Mouse (Mus musculus) midbrain, embryonic 13.5 days (tissue): ENCODE measurements around the gene Vps11. TPM values are rescaled to one million over a fixed set of nuclear protein-coding genes. Genes with fewer than 3 reads are reported as not detected.
"Not testable (repeated sequence)": the region's sequence is repeated elsewhere in the genome, so short reads cannot be mapped to it uniquely, and the experiment has no call there.

Experiments
- ATAC-seq: fragments of 200-750 bp; cut with Nextera tagmentation; 2 replicates; pipeline ENCODE4 v1.8.0; 2017; ENCODE audit warnings: mild to moderate bottlenecking, moderate TSS enrichment, moderate library complexity
- H3K27ac ChIP-seq: fragments of 300-500 bp; sonication (generic); 2 replicates; pipeline ENCODE4 v1.5.1; 2015; ENCODE audit warnings: inconsistent platforms, mild to moderate bottlenecking, moderate library complexity
- H3K27me3 ChIP-seq: fragments of 300-500 bp; sonication (generic); 2 replicates; pipeline ENCODE4 v1.6.1; 2015; ENCODE audit warnings: mild to moderate bottlenecking, inconsistent platforms
- H3K36me3 ChIP-seq: fragments of 300-500 bp; sonication (generic); 2 replicates; pipeline ENCODE4 v1.6.1; 2015; ENCODE audit warnings: mild to moderate bottlenecking, inconsistent platforms
- H3K4me1 ChIP-seq: fragments of 300-500 bp; sonication (generic); replicated peaks from 2 replicates; pipeline ENCODE4 v1.6.1; 2015; ENCODE audit warnings: inconsistent platforms
- H3K4me2 ChIP-seq: fragments of 300-500 bp; sonication (generic); replicated peaks from 2 replicates; pipeline ENCODE4 v1.6.1; 2015; ENCODE audit warnings: moderate library complexity, mild to moderate bottlenecking, inconsistent platforms
- H3K4me3 ChIP-seq: fragments of 300-500 bp; sonication (generic); replicated peaks from 2 replicates; pipeline ENCODE4 v1.5.1; 2015; ENCODE audit warnings: mild to moderate bottlenecking, inconsistent platforms
- H3K9ac ChIP-seq: fragments of 300-500 bp; sonication (generic); replicated peaks from 2 replicates; pipeline ENCODE4 v1.6.1; 2015; ENCODE audit warnings: mild to moderate bottlenecking, inconsistent platforms
- H3K9me3 ChIP-seq: fragments of 300-500 bp; sonication (generic); 2 replicates; pipeline ENCODE4 v1.6.1; 2016; ENCODE audit warnings: mild to moderate bottlenecking, inconsistent platforms
- WGBS: fragments of 180-500 bp; shearing (Covaris S2); methylation state at CpG from one replicate; pipeline ENCODE4 v1.1.7; 2015; 5-methylcytosine and 5-hydroxymethylcytosine counted together
- polyA plus RNA-seq: library from polyadenylated mRNA; unstranded; fragments of >200 nt; fragmentation: Nextera tagmentation; extraction: Ambion mirVana; gene quantifications from 2 replicates; pipeline ENCODE4 v1.2.1, GENCODE M21; 2015

Vps11 gene
- polyA plus RNA-seq, 1 experiment from 2014 or later = 41.2 TPM

DNA sequence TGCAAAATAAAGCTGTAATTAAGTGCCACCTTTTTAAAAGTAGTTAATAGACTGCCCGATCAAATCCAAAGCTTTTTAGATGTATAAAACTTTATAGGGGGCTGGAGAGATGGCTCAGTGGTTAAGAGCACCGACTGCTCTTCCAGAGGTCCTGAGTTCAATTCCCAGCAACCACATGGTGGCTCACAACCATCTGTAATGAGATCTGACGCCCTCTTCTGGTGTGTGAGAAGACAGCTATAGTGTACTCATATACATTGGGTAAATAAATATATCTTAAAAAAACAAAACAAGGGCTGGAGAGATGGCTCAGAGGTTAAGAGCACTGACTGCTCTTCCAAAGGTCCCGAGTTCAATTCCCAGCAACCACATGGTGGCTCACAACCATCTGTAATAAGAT lies 461 bp upstream of the Vps11 start:
- H3K36me3 ChIP-seq = peaks cover 25% of the 10 kb centered on the region
- peak; percentile 59 for ATAC-seq
- peak overlapping the region; percentile 72; the same call in 1 of the 2 replicates for H3K27ac ChIP-seq
- H3K4me1 ChIP-seq = peaks cover 13% of the 10 kb centered on the region
- not testable (repeated sequence) for H3K27me3 ChIP-seq, H3K9me3 ChIP-seq
- peak overlapping the region; percentile 82 for H3K4me2 ChIP-seq
- 42% methylated on average over 4 of the region's 4 CpGs for WGBS
- H3K4me3 ChIP-seq = peak overlapping the region; percentile 96
- H3K9ac ChIP-seq = 0 out of 2 replicates have a peak overlapping the region, but pooled peaks have one; percentile 93

- Histone ChIP-seq H3K4me2 (no peak overlapping the region), H3K27ac (no peak overlapping the region), H3K36me3 (peaks cover 72% of the 10 kb centered on the region), H3K27me3 (no peaks in the 10 kb centered on the region), H3K4me3 (no peak overlapping the region), H3K4me1 (peaks cover 14% of the 10 kb centered on the region), H3K9ac (no peak overlapping the region), H3K9me3 (no peaks in the 10 kb centered on the region)
- ATAC-seq = no peak
- WGBS = 81% methylated on average over 4 of the region's 4 CpGs
Measured at GRCm38 (mm10) chr9:44357207-44357606, 4.3 kb downstream of the Vps11 start.

DNA sequence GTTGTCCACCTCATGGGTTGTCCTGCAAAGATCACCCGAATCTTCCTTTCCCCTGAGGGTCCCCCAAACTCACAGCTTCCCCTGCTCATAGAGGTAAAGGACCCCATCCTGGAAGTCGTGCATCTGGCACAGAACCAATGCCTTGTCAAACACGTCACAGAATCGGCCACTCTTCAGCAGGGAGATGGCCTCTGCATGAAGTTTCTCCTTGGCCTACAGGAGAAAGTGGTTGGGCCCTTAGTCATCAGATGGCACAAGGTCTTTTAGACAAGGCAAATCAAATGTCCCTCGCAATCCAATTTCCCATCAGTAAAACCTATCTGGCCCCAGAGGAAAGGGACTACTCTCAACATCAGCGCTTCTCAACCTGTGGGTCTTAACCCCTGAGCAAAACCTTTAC lies 8.3 kb downstream of the Vps11 start:
- Histone ChIP-seq H3K4me2 (no peak overlapping the region), H3K27ac (no peak overlapping the region), H3K9ac (no peak overlapping the region), H3K4me3 (no peak overlapping the region), H3K9me3 (no peaks in the 10 kb centered on the region), H3K27me3 (no peaks in the 10 kb centered on the region), H3K36me3 (peaks cover 96% of the 10 kb centered on the region), H3K4me1 (0 out of 2 replicates have a peak, but pooled peaks cover 3% of the 10 kb centered on the region)
- 97% methylated on average over 6 of the region's 6 CpGs for WGBS
- ATAC-seq = no peak

- Histone ChIP-seq H3K9ac (no peak overlapping the region), H3K27ac (no peak overlapping the region), H3K4me3 (no peak overlapping the region), H3K9me3 (no peaks in the 10 kb centered on the region), H3K36me3 (peaks cover 98% of the 10 kb centered on the region), H3K4me1 (0 out of 2 replicates have a peak, but pooled peaks cover 3% of the 10 kb centered on the region), H3K27me3 (no peaks in the 10 kb centered on the region), H3K4me2 (no peak overlapping the region)
- WGBS = 92% methylated on average over 10 of the region's 10 CpGs
- ATAC-seq = no peak
Measured at GRCm38 (mm10) chr9:44352337-44352736, 9.1 kb downstream of the Vps11 start.

- H3K27ac ChIP-seq = no peak overlapping the region
- H3K9me3 ChIP-seq = no peaks in the 10 kb centered on the region
- no peak for ATAC-seq
- H3K27me3 ChIP-seq = no peaks in the 10 kb centered on the region
- H3K4me2 ChIP-seq = no peak overlapping the region
- H3K4me1 ChIP-seq = no peaks in the 10 kb centered on the region
- peaks cover 97% of the 10 kb centered on the region for H3K36me3 ChIP-seq
- no peak overlapping the region for H3K9ac ChIP-seq
- H3K4me3 ChIP-seq = no peak overlapping the region
- WGBS = 98% methylated on average over 4 of the region's 4 CpGs
Measured at GRCm38 (mm10) chr9:44351396-44351795, 10.1 kb downstream of the Vps11 start.

DNA sequence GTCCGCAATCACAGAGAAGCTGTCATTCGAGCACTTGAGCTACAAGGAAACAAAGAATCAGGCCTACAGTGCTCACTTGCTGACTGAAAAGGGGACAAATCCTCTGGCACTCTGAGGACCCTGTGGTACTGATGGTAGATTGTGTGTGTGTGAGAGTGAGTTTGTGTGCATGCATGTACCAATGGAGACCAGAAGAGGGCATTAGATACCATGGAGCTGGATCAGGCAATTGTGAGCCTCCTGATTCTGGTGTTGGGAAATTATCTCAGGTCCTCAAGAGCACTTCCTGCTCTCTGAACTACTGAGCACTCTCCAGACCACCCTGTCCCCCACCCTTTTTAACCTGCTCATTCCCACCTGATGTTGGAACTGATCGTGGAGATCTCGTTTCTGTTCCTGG lies 12.9 kb downstream of the Vps11 start:
- H3K4me3 ChIP-seq = no peak overlapping the region
- 98% methylated on average over 4 of the region's 4 CpGs for WGBS
- H3K9ac ChIP-seq = no peak overlapping the region
- H3K36me3 ChIP-seq = peaks cover 73% of the 10 kb centered on the region
- H3K27me3 ChIP-seq = no peaks in the 10 kb centered on the region
- no peak overlapping the region for H3K4me2 ChIP-seq
- H3K4me1 ChIP-seq = no peaks in the 10 kb centered on the region
- H3K9me3 ChIP-seq = no peaks in the 10 kb centered on the region
- H3K27ac ChIP-seq = no peak overlapping the region
- no peak for ATAC-seq

- no peak overlapping the region for H3K9ac ChIP-seq
- H3K4me3 ChIP-seq = no peak overlapping the region
- peaks cover 9% of the 10 kb centered on the region for H3K4me1 ChIP-seq
- no peak overlapping the region for H3K27ac ChIP-seq
- H3K9me3 ChIP-seq = no peaks in the 10 kb centered on the region
- WGBS = 86% methylated on average over 4 of the region's 4 CpGs
- peaks cover 64% of the 10 kb centered on the region for H3K36me3 ChIP-seq
- H3K4me2 ChIP-seq = no peak overlapping the region
- no peak for ATAC-seq
- no peaks in the 10 kb centered on the region for H3K27me3 ChIP-seq
Measured at GRCm38 (mm10) chr9:44347621-44348020, 13.8 kb downstream of the Vps11 start.

GRCm38 (mm10) chr9:44347166-44347565 lies 14.3 kb downstream of the Vps11 start:
- ATAC-seq = no peak
- H3K36me3 ChIP-seq = peaks cover 59% of the 10 kb centered on the region
- H3K27me3 ChIP-seq = no peaks in the 10 kb centered on the region
- no peak overlapping the region for H3K9ac ChIP-seq
- no peak overlapping the region for H3K4me2 ChIP-seq
- 88% methylated on average over 9 of the region's 9 CpGs for WGBS
- H3K9me3 ChIP-seq = no peaks in the 10 kb centered on the region
- H3K4me3 ChIP-seq = no peak overlapping the region
- no peak overlapping the region for H3K27ac ChIP-seq
- H3K4me1 ChIP-seq = peaks cover 14% of the 10 kb centered on the region

DNA sequence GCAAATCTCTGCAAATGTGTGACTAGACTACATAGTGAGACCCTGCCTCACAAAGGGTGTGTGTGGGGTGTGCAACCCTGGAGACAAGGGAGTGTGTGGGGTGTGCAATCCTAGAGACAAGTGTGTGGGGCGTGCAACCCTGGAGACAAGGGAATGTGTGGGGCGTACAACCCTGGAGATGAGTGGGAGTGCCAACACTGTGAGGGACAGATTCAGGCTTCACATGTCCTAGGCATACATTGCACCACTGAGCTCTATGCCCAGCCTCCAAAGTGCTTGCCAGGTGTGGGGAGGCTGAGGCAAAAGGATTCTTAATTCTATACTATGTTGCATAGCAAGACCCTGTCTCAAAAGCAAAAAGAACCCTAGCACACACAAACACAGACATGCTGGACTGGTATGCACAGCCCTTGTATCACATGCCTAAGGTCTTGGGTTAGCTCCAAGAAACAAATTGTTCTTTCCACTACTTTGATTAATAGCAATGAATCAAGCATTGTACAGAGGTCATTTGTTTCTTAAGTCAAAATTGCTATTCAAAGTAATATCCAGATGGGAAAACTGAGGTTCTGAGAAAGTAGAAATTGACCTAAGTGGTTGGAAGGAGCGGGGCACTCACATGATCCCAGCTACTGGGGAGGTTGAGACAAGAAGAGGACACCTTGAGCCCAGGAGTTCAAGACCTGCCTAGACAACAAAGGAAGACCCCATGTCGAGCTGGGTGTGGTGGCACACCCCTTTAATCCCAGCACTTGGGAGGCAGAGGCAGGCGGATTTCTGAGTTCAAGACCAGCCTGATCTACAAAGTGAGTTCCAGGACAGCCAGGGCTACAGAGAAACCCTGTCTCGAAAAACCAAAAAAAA lies 15.7 kb downstream of the Vps11 start:
- Histone ChIP-seq H3K36me3 (peaks cover 46% of the 10 kb centered on the region), H3K4me1 (peaks cover 16% of the 10 kb centered on the region), H3K4me2 (no peak overlapping the region), H3K9me3 (no peaks in the 10 kb centered on the region), H3K27ac (no peak overlapping the region), H3K9ac (no peak overlapping the region), H3K27me3 (no peaks in the 10 kb centered on the region), H3K4me3 (no peak overlapping the region)
- WGBS = 83% methylated on average over 6 of the region's 6 CpGs
- ATAC-seq = no peak

GRCm38 (mm10) chr9:44343781-44344421 lies 17.6 kb downstream of the Vps11 start, which contains the start of gene Hmbs:
TSS of gene Hmbs (minus strand) at chr9:44344228.
- Histone ChIP-seq H3K4me1 (peaks cover 16% of the 10 kb centered on the region), H3K9me3 (no peaks in the 10 kb centered on the region), H3K27me3 (no peaks in the 10 kb centered on the region), H3K9ac (peak within 1 kb of the TSS; percentile 80), H3K27ac (peak within 1 kb of the TSS; percentile 98), H3K4me2 (peak within 1 kb of the TSS; percentile 69), H3K36me3 (peaks cover 43% of the 10 kb centered on the region), H3K4me3 (peak within 1 kb of the TSS; percentile 83)
- ATAC-seq = peak; percentile 97
- WGBS = under 1% methylated on average over 39 of the region's 39 CpGs

GRCm38 (mm10) chr9:44343290-44343689 lies 18.2 kb downstream of the Vps11 start:
- Histone ChIP-seq H3K4me1 (peaks cover 16% of the 10 kb centered on the region), H3K9me3 (no peaks in the 10 kb centered on the region), H3K27me3 (no peaks in the 10 kb centered on the region), H3K36me3 (peaks cover 41% of the 10 kb centered on the region), H3K4me3 (peak overlapping the region; percentile 83), H3K9ac (peak overlapping the region; percentile 80), H3K4me2 (peak overlapping the region; percentile 69), H3K27ac (peak overlapping the region; percentile 98)
- WGBS = 14% methylated on average over 6 of the region's 6 CpGs
- ATAC-seq = no peak

DNA sequence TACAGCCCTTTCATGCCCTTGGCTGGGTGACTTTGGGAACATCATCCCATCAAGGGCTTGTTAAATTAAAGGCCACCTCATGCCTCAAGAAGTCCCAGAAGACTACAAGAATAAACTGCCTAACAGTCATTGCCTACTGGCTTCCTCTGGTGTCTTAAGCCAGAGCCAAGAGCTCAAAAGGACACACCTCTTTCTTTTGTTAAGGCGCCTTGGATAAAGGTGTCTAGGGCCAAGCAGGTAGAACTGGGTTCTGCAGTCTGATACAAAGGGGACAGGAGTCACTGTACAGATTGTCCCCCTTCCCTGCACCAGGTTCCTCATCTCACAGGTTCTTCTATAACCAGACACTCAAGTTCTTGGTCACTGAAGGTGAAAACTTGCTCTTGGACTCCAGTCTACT lies 18.9 kb downstream of the Vps11 start:
- Histone ChIP-seq H3K4me2 (peak overlapping the region; percentile 69), H3K27me3 (no peaks in the 10 kb centered on the region), H3K9me3 (no peaks in the 10 kb centered on the region), H3K4me3 (no peak overlapping the region), H3K9ac (peak overlapping the region; percentile 80; the same call in 1 of the 2 replicates), H3K4me1 (peaks cover 19% of the 10 kb centered on the region), H3K36me3 (peaks cover 37% of the 10 kb centered on the region), H3K27ac (no peak overlapping the region)
- no peak for ATAC-seq
- 89% methylated on average over 1 of the region's 1 CpGs for WGBS
